Mouse (Mus musculus): Measurements from ENCODE around the gene Cilp2. TPM values are rescaled to one million over a fixed set of nuclear protein-coding genes. Genes with fewer than 3 reads are reported as not detected.
A peak's percentile ranks its signal among the peaks of the same experiment; 100 is the strongest.

The Cilp2 gene
- polyA plus RNA-seq, 1 experiment from 2014 or later: 0.48 TPM

DNA sequence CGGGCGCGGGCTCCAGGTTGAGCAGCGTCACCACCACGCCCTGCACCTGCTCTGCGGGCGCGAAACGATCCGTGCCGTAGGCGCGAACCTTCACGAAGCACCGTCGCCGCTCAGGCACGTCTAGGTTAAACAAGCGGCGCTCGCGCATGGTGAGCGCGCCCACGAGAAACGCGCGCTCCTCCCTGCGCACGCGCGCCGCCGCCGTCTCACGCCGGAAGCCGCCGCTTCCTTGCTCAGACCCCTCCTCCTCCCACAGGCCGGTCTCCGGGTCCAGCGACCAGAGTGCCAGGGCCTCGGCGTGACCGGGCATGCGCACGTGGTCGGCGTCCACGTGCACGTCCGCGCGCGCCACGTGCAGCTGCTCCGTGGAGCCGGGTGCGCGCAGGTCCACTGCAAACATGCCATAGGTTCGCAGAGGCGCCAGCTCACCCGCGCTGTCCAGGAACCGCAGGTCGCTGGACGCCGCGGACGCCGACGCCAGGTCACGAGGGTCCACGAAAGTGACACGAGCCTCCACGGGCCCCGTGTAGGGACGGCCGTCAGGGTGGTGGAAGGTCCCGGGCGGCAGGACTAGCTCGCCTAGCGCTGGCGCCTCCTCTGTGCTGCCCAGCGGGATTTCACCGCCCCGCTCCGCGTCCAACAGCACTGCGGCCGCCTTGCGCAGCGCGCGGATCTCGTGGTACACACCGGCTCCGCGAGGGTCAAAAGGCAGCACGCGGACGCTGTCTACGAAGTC is 5.3 kb downstream of the Cilp2 start:
- peak; percentile 52 for DNase-seq (ENCODE audit: low spot score)
- no peak overlapping the region for H3K27ac ChIP-seq (ENCODE audit: low read depth, low read length)
- 9% methylated on average over 103 of the region's 103 CpGs for WGBS
- peaks cover 93% of the 10 kb centered on the region for H3K27me3 ChIP-seq (replicated peaks; ENCODE audit: control insufficient read depth, insufficient read depth, low read length)
- H3K4me3 ChIP-seq (ENCODE audit: low read depth, low read length): peak overlapping the region; percentile 44
- no peaks in the 10 kb centered on the region for H3K36me3 ChIP-seq (ENCODE audit: control insufficient read depth, insufficient read depth, low read length)
- H3K9me3 ChIP-seq (ENCODE audit: control insufficient read depth, low read length): no peaks in the 10 kb centered on the region
- H3K4me2 ChIP-seq: peak overlapping the region; percentile 54
- H3K9ac ChIP-seq (ENCODE audit: low read depth, low read length): peak overlapping the region; percentile 27; the same call in 1 of the 2 replicates
- peak; percentile 32; the same call in 1 of the 2 replicates for ATAC-seq (replicated peaks; ENCODE audit: low FRiP score)
- peaks cover 2% of the 10 kb centered on the region for H3K4me1 ChIP-seq (replicated peaks; ENCODE audit: control insufficient read depth, insufficient read depth, low read length)

DNA sequence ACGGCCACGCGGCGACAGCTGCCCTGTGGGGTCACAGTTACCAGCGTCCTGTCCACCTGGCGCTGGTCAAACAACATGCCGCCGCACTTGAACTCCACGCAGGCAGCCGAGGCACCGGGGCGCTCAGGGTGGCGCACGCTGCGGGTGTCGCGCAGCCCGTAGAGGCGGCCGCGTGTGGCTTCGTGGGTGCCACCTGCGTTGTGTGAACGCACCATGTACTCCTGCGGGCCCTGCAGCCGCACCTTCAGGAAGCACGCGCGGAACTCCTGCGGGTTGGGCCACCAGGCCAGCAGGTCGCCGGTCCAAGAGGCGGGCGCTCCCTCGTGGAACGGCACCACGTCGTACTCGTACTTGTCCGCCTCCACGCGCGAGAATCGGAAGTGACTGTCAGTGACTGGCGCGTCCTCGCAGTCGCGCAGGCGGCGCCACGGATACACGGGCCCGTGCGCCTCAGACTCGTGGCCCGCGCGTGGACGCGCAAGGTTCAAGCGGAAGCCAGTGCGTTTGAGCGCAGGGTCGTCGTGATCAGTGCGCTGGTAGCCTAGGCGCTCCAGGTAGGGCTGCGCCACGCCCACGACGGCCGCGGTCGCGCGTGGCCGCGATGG is 6.1 kb downstream of the Cilp2 start:
- Histone ChIP-seq H3K9me3 (ENCODE audit: control insufficient read depth, low read length) (no peaks in the 10 kb centered on the region), H3K9ac (ENCODE audit: low read depth, low read length) (peak overlapping the region; percentile 27; the same call in 1 of the 2 replicates), H3K4me1 (replicated peaks; ENCODE audit: control insufficient read depth, insufficient read depth, low read length) (peaks cover 2% of the 10 kb centered on the region), H3K36me3 (ENCODE audit: control insufficient read depth, insufficient read depth, low read length) (no peaks in the 10 kb centered on the region), H3K27me3 (replicated peaks; ENCODE audit: control insufficient read depth, insufficient read depth, low read length) (peaks cover 85% of the 10 kb centered on the region), H3K4me3 (ENCODE audit: low read depth, low read length) (peak overlapping the region; percentile 44), H3K27ac (ENCODE audit: low read depth, low read length) (no peak overlapping the region), H3K4me2 (peak overlapping the region; percentile 54)
- 21% methylated on average over 79 of the region's 79 CpGs for WGBS
- DNase-seq (ENCODE audit: low spot score) (no peak), ATAC-seq (replicated peaks; ENCODE audit: low FRiP score) (no peak)

DNA sequence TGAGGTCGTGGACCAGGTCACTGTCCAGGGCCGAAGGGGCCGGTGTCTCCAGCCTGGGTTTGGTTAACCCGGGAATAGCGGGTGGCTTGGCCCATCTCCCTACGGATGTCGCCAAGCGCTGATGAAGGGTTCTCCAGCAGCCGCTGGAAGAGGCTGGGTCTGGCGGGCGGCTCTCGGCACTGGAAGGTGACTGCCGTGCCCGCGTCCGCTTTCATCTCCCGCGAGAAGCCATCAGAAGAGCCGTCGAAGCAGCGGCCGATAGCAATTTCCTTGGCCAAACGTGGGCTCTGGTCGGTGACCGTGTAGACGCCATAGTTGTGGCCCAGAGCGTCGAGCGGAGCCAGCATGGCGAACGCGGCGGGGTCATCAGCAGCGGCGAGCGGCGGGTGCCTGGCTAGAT is 6.6 kb downstream of the Cilp2 start:
- Histone ChIP-seq H3K27ac (ENCODE audit: low read depth, low read length) (no peak overlapping the region), H3K9ac (ENCODE audit: low read depth, low read length) (no peak overlapping the region), H3K4me1 (replicated peaks; ENCODE audit: control insufficient read depth, insufficient read depth, low read length) (peaks cover 2% of the 10 kb centered on the region), H3K36me3 (ENCODE audit: control insufficient read depth, insufficient read depth, low read length) (no peaks in the 10 kb centered on the region), H3K4me3 (ENCODE audit: low read depth, low read length) (peak overlapping the region; percentile 44), H3K4me2 (peak overlapping the region; percentile 54), H3K27me3 (replicated peaks; ENCODE audit: control insufficient read depth, insufficient read depth, low read length) (peaks cover 80% of the 10 kb centered on the region), H3K9me3 (ENCODE audit: control insufficient read depth, low read length) (no peaks in the 10 kb centered on the region)
- no peak for ATAC-seq (replicated peaks; ENCODE audit: low FRiP score)
- WGBS: 12% methylated on average over 37 of the region's 37 CpGs
- no peak for DNase-seq (ENCODE audit: low spot score)

DNA sequence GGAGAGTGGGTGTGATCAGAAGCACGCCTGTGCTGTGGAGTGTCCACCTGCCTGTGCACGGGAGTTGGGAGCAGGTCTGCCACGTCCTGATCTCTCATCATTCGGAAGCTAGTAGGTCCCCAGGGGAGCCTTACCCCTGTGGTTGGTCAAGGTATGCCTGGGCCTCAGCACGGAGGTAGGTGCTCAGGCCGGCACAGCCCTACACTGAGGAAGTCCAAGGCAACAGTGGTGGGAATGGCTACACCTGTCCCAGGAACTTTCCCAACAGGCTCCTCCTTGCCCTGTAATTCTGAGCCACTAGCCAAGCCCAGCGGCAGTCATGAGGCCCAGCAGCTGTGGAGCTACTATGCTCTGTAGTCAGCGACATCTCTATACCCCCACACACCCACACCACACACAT is 7.8 kb downstream of the Cilp2 start:
- H3K9me3 ChIP-seq (ENCODE audit: control insufficient read depth, low read length): no peaks in the 10 kb centered on the region
- peaks cover 2% of the 10 kb centered on the region for H3K4me1 ChIP-seq (replicated peaks; ENCODE audit: control insufficient read depth, insufficient read depth, low read length)
- ATAC-seq (replicated peaks; ENCODE audit: low FRiP score): no peak
- H3K4me2 ChIP-seq: no peak overlapping the region
- H3K27ac ChIP-seq (ENCODE audit: low read depth, low read length): no peak overlapping the region
- H3K27me3 ChIP-seq (replicated peaks; ENCODE audit: control insufficient read depth, insufficient read depth, low read length): peaks cover 71% of the 10 kb centered on the region
- WGBS: 53% methylated on average over 8 of the region's 8 CpGs
- no peak overlapping the region for H3K4me3 ChIP-seq (ENCODE audit: low read depth, low read length)
- DNase-seq (ENCODE audit: low spot score): no peak
- H3K9ac ChIP-seq (ENCODE audit: low read depth, low read length): no peak overlapping the region
- H3K36me3 ChIP-seq (ENCODE audit: control insufficient read depth, insufficient read depth, low read length): no peaks in the 10 kb centered on the region

DNA sequence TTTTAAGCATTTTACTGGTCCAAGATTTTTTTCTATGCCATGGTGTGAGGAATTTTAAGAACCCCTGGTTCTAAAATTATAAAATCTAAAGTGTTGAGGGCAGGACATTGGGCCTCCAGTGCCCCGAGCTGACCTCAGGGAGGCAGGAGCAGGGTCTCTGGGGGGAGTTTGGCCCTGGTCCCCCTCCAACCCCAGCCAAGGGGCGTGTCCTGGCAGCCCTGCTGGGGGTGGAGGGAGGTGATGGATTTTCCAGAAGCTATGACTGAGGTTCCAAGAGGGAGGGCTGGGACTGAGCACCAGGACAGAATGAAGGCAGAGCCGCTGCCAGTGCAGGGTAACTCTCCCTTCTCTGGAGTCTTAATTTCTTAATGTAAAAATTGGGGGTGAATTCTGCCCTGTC is 9.5 kb downstream of the Cilp2 start:
- ATAC-seq (replicated peaks; ENCODE audit: low FRiP score) (no peak), DNase-seq (ENCODE audit: low spot score) (no peak)
- no peaks in the 10 kb centered on the region for H3K9me3 ChIP-seq (ENCODE audit: control insufficient read depth, low read length)
- no peak overlapping the region for H3K9ac ChIP-seq (ENCODE audit: low read depth, low read length)
- peaks cover 56% of the 10 kb centered on the region for H3K27me3 ChIP-seq (replicated peaks; ENCODE audit: control insufficient read depth, insufficient read depth, low read length)
- no peak overlapping the region for H3K27ac ChIP-seq (ENCODE audit: low read depth, low read length)
- H3K4me2 ChIP-seq: no peak overlapping the region
- WGBS: 59% methylated on average over 3 of the region's 3 CpGs
- no peak overlapping the region for H3K4me3 ChIP-seq (ENCODE audit: low read depth, low read length)
- H3K36me3 ChIP-seq (ENCODE audit: control insufficient read depth, insufficient read depth, low read length): no peaks in the 10 kb centered on the region
- peaks cover 2% of the 10 kb centered on the region for H3K4me1 ChIP-seq (replicated peaks; ENCODE audit: control insufficient read depth, insufficient read depth, low read length)

DNA sequence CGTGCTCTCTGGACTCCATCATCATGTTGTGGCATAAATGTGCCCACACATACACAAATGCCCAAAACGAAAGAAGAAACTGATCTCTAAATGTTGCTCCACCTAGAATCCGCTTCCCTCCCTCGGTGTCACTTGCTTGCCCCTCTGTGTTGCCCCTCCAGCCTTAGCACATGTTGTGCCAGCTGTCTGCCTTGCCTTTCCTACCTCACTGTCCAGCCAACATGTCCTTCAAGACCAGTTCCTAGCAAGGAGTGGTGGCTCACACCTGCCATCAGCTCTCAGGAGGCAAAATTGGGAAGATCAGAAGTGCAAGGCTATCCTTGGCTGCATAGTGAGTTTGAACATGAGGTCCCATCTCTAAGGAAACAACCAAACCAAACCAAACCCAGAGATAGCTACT is 10.1 kb downstream of the Cilp2 start:
- no peak overlapping the region for H3K4me3 ChIP-seq (ENCODE audit: low read depth, low read length)
- no peak overlapping the region for H3K9ac ChIP-seq (ENCODE audit: low read depth, low read length)
- 84% methylated on average over 4 of the region's 4 CpGs for WGBS
- peaks cover 2% of the 10 kb centered on the region for H3K4me1 ChIP-seq (replicated peaks; ENCODE audit: control insufficient read depth, insufficient read depth, low read length)
- H3K9me3 ChIP-seq (ENCODE audit: control insufficient read depth, low read length): no peaks in the 10 kb centered on the region
- ATAC-seq (replicated peaks; ENCODE audit: low FRiP score) (no peak), DNase-seq (ENCODE audit: low spot score) (no peak)
- no peaks in the 10 kb centered on the region for H3K36me3 ChIP-seq (ENCODE audit: control insufficient read depth, insufficient read depth, low read length)
- H3K27ac ChIP-seq (ENCODE audit: low read depth, low read length): no peak overlapping the region
- H3K4me2 ChIP-seq: no peak overlapping the region
- peaks cover 53% of the 10 kb centered on the region for H3K27me3 ChIP-seq (replicated peaks; ENCODE audit: control insufficient read depth, insufficient read depth, low read length)

DNA sequence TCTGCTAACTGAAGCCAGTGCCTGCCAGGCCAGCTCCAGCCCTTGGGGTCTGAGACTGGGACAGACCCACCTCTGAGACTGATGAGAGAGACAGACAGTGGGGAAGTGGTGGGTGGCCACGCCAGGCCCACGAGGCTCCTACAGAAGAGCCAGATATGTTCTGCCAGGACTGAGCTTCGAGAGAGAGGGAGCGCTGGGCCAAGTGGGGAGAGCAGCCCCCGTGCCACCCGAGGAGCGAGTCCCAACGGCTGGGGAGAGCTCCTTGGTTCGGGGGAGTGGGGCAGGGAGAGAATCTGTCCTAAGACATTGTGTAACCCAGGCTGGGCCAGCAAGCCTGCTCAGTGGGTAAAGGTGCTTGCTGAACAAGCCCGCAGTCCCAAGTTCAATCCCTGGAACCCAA is 10.5 kb downstream of the Cilp2 start:
- 66% methylated on average over 10 of the region's 10 CpGs for WGBS
- H3K36me3 ChIP-seq (ENCODE audit: control insufficient read depth, insufficient read depth, low read length): no peaks in the 10 kb centered on the region
- ATAC-seq (replicated peaks; ENCODE audit: low FRiP score): no peak
- H3K9me3 ChIP-seq (ENCODE audit: control insufficient read depth, low read length): no peaks in the 10 kb centered on the region
- no peak for DNase-seq (ENCODE audit: low spot score)
- H3K27me3 ChIP-seq (replicated peaks; ENCODE audit: control insufficient read depth, insufficient read depth, low read length): peaks cover 49% of the 10 kb centered on the region
- no peak overlapping the region for H3K9ac ChIP-seq (ENCODE audit: low read depth, low read length)
- no peak overlapping the region for H3K4me3 ChIP-seq (ENCODE audit: low read depth, low read length)
- H3K4me1 ChIP-seq (replicated peaks; ENCODE audit: control insufficient read depth, insufficient read depth, low read length): peaks cover 2% of the 10 kb centered on the region
- no peak overlapping the region for H3K4me2 ChIP-seq
- no peak overlapping the region for H3K27ac ChIP-seq (ENCODE audit: low read depth, low read length)

DNA sequence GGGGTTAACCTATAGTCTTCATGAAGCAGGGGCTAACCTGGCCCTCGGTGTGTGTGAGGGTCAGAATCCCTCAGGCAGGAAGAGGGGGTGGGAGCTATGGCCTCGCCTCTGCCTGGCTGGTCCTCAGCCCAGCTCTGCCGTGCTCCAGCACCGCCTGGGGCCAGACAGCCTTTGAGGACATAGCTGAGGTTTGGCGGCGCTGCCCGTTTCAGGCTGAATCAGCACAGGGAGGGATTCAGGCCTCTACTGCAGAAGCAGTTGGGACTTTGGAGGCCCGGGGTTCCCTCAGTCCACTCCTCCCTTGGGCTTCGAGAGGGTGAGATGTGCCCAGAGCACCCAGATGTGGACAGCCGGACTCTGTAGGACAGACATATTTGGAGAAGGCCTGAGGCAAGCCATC is 11.4 kb downstream of the Cilp2 start:
- Histone ChIP-seq H3K36me3 (ENCODE audit: control insufficient read depth, insufficient read depth, low read length) (no peaks in the 10 kb centered on the region), H3K27ac (ENCODE audit: low read depth, low read length) (no peak overlapping the region), H3K9ac (ENCODE audit: low read depth, low read length) (no peak overlapping the region), H3K4me1 (replicated peaks; ENCODE audit: control insufficient read depth, insufficient read depth, low read length) (no peaks in the 10 kb centered on the region; the same call in 1 of the 2 replicates), H3K27me3 (replicated peaks; ENCODE audit: control insufficient read depth, insufficient read depth, low read length) (peaks cover 40% of the 10 kb centered on the region), H3K4me2 (no peak overlapping the region), H3K4me3 (ENCODE audit: low read depth, low read length) (no peak overlapping the region), H3K9me3 (ENCODE audit: control insufficient read depth, low read length) (no peaks in the 10 kb centered on the region)
- DNase-seq (ENCODE audit: low spot score) (no peak), ATAC-seq (replicated peaks; ENCODE audit: low FRiP score) (no peak)
- WGBS: 43% methylated on average over 10 of the region's 10 CpGs

DNA sequence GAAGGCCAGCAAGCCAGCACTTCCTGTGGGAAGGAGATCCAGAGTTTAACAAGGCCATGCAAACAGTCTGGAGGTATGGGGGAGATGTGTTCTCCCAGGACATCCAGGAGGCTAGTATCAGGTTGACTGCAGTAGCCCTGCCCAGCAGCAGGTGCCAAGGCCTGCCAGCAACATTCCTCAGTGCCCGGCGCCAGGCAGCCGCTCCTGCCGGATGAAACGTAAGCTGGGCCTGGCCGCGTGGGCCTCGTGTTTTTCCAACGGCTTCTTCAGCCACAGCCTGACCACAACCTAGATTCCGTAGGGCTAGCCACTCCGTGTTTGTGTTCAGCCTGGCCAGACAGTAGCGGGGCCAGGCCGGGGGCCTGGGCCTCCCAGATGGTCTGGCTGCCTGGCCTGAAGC is 12.8 kb downstream of the Cilp2 start:
- Histone ChIP-seq H3K4me1 (replicated peaks; ENCODE audit: control insufficient read depth, insufficient read depth, low read length) (no peaks in the 10 kb centered on the region), H3K27me3 (replicated peaks; ENCODE audit: control insufficient read depth, insufficient read depth, low read length) (peaks cover 26% of the 10 kb centered on the region), H3K36me3 (ENCODE audit: control insufficient read depth, insufficient read depth, low read length) (no peaks in the 10 kb centered on the region), H3K9ac (ENCODE audit: low read depth, low read length) (no peak overlapping the region), H3K9me3 (ENCODE audit: control insufficient read depth, low read length) (no peaks in the 10 kb centered on the region), H3K27ac (ENCODE audit: low read depth, low read length) (no peak overlapping the region), H3K4me2 (no peak overlapping the region), H3K4me3 (ENCODE audit: low read depth, low read length) (no peak overlapping the region)
- DNase-seq (ENCODE audit: low spot score) (no peak), ATAC-seq (replicated peaks; ENCODE audit: low FRiP score) (no peak)
- 78% methylated on average over 13 of the region's 13 CpGs for WGBS
